Mouse (Mus musculus): ENCODE results near the gene Catsperg2.

DNA sequence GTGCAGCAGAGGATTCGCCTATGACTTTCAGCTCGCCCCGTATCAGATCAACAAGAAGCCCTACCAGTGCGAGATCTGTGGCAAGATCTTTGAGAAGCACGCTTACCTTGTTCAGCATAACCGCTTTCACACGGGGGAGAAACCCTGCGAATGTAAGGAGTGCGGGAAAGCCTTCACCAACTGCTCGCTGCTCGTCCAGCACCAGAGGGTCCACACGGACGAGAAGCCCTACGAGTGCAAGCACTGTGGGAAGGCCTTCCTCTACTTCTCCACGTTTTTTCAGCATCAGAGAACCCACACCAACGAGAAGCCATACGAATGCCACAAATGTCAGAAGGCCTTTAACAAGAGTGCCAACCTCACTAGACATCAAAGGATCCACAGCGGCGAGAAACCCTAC is 49.7 kb upstream of the Catsperg2 start:
- TF ChIP-seq CTCF (IDR thresholded peaks at IDR 0.05; ENCODE audit: low read depth, low read length) (no peak), POLR2A (IDR thresholded peaks at IDR 0.05; ENCODE audit: insufficient read depth, low read length) (no peak)

Measured in ES-Bruce4 (cell line).